ENCODE assay signal across 9 mouse cellular contexts in the genomic region with DNA sequence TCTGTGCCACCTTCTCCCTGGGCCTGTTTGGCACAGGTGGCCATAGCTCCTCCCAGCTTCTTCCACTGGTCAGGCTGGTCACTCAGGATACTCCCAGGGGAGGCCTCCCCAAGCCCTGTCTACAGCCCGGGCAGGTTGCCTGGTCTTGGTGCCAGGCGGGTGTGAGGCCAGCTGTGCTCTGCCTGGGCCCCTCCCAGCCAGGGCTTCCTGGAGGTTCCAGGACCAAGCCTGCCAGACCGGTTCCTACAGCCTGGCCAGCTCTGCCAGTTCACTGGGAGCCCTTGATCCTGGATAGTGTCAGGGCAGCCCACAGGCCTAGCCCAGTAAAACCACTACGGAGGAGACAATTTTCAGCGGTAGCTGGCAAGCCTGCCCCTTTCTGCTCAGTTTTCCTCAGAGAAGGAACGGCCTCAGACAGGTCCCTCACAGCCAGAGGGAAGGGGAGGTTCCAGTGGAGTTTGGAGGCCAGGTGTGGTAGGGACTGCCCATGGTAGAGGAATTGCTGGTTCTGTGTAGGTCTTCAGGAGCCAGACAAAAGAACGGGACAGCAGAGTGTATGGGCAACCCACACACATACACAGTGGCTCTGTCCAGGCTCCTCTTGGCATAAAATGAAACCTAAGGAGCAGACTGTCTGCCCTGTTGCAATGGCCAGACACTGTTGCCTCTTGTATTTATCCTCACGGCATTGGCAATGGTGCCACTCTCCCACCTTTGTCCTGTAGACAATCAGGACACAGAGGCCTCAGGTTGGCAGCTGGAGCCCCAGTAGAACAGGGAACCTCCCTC.
DNase-seq lines count a peak whose midpoint lies in the region; ATAC-seq lines count a peak whose summit lies in the region.
"Had no signal": no experiment of that assay in that cellular context is flagged by ENCODE, and none has a peak within 500 bp of the region (broad histone marks: within the 10 kb centered on the region; RNA-seq: fewer than 3 reads in every experiment).

No protein-coding gene starts in this region.

- ATAC-seq in limb, embryonic 15.5 days (ENCODE audit: insufficient number of reproducible peaks, low FRiP score, low TSS enrichment, low read depth), result no peak
- ATAC-seq in frontal cortex, adult (ENCODE audit: low TSS enrichment), result no peak
- ATAC-seq in liver, embryonic 11.5 days (replicated peaks; ENCODE audit: low FRiP score), result no peak

- peak overlapping the region; percentile 60 for H3K27ac ChIP-seq in embryonic facial prominence, embryonic 10.5 days (replicated peaks)
- H3K27ac ChIP-seq in limb, embryonic 15.5 days, result peak overlapping the region; percentile 95
- no peak overlapping the region for H3K27ac ChIP-seq in liver, embryonic 11.5 days (ENCODE audit: low read depth, low read length)

- peak; percentile 77 for DNase-seq in adrenal gland, adult 2 months
- DNase-seq in adrenal gland, adult 18-20 months (ENCODE audit: low spot score in 2 of 2), result no peak
- peak; percentile 50 for DNase-seq in embryonic facial prominence, embryonic 10.5 days (ENCODE audit: low spot score)
- peak; percentile 66 to 71 for DNase-seq in heart, postnatal 36 days
- peak; percentile 94 for DNase-seq in urinary bladder, postnatal 14 days (ENCODE audit: low spot score)
- DNase-seq in liver, embryonic 11.5 days (ENCODE audit: low spot score), result no peak

- H3K27me3 ChIP-seq in embryonic facial prominence, embryonic 10.5 days (replicated peaks; ENCODE audit: low read depth, poor library complexity, severe bottlenecking), result peaks cover 33% of the 10 kb centered on the region
- no peaks in the 10 kb centered on the region for H3K27me3 ChIP-seq in limb, embryonic 15.5 days
- H3K27me3 ChIP-seq in liver, embryonic 11.5 days (replicated peaks; ENCODE audit: control insufficient read depth, insufficient read depth, low read length), result peaks cover 9% of the 10 kb centered on the region

- no peak overlapping the region for H3K4me2 ChIP-seq in limb, embryonic 15.5 days
- no peak overlapping the region for H3K4me2 ChIP-seq in liver, embryonic 11.5 days

- no peak overlapping the region for H3K9ac ChIP-seq in limb, embryonic 15.5 days
- H3K9ac ChIP-seq in liver, embryonic 11.5 days (ENCODE audit: low read depth, low read length), result no peak overlapping the region
- H3K9ac ChIP-seq: liver, embryonic 15.5 days had no signal

- WGBS in embryonic facial prominence, embryonic 10.5 days, result 73% methylated on average over 8 of the region's 8 CpGs
- 49% methylated on average over 8 of the region's 8 CpGs for WGBS in limb, embryonic 15.5 days
- 70% methylated on average over 8 of the region's 8 CpGs for WGBS in liver, embryonic 11.5 days

- intact Hi-C loops in heart, postnatal 36 days (cut with DNase I), result no loop called here

- H3K4me1 ChIP-seq in embryonic facial prominence, embryonic 10.5 days, result peaks cover 75% of the 10 kb centered on the region
- H3K4me1 ChIP-seq in limb, embryonic 15.5 days, result peaks cover 80% of the 10 kb centered on the region
- H3K4me1 ChIP-seq in liver, embryonic 11.5 days (replicated peaks; ENCODE audit: control insufficient read depth, insufficient read depth, low read length), result peaks cover 19% of the 10 kb centered on the region

- peaks cover 17% of the 10 kb centered on the region for H3K36me3 ChIP-seq in embryonic facial prominence, embryonic 10.5 days (replicated peaks)
- H3K36me3 ChIP-seq in limb, embryonic 15.5 days, result peaks cover 17% of the 10 kb centered on the region
- H3K36me3 ChIP-seq in liver, embryonic 11.5 days (ENCODE audit: control insufficient read depth, insufficient read depth, low read length), result no peaks in the 10 kb centered on the region
- H3K36me3 ChIP-seq: liver, embryonic 15.5 days had no signal

- no peaks in the 10 kb centered on the region for H3K9me3 ChIP-seq in embryonic facial prominence, embryonic 10.5 days
- no peaks in the 10 kb centered on the region for H3K9me3 ChIP-seq in limb, embryonic 15.5 days
- H3K9me3 ChIP-seq in liver, embryonic 11.5 days (ENCODE audit: control insufficient read depth, low read length), result no peaks in the 10 kb centered on the region
- H3K9me3 ChIP-seq: liver, embryonic 15.5 days had no signal

- no peak overlapping the region for H3K4me3 ChIP-seq in embryonic facial prominence, embryonic 10.5 days
- H3K4me3 ChIP-seq in limb, embryonic 15.5 days, result no peak overlapping the region
- no peak overlapping the region for H3K4me3 ChIP-seq in liver, embryonic 11.5 days (ENCODE audit: low read depth, low read length)

Comparison
In these comparisons a context has a peak if more than half of its experiments do, and no peak if none do; other contexts are left out.
1. DNase-seq: peak in adrenal gland, adult 2 months (single experiment), embryonic facial prominence, embryonic 10.5 days (single experiment), heart, postnatal 36 days (2 of 2) and urinary bladder, postnatal 14 days (single experiment); none in adrenal gland, adult 18-20 months (0 of 2) and liver, embryonic 11.5 days (single experiment).